In genomic region chrX:127091282-127091681, GRCm38 (mm10) we compare ENCODE assay signal across 47 mouse cellular contexts. TPM values are rescaled to one million over a fixed set of nuclear protein-coding genes. Genes with fewer than 3 reads are reported as not detected.
"Had no signal": no experiment of that assay in that cellular context is flagged by ENCODE, and none has a peak within 500 bp of the region (broad histone marks: within the 10 kb centered on the region; RNA-seq: fewer than 3 reads in every experiment).

No protein-coding gene starts in this region.

- H3K4me3 ChIP-seq: limb, embryonic 10.5 days; limb, embryonic 12.5 days; limb, embryonic 13.5 days; limb, embryonic 15.5 days; liver, embryonic 12.5 days; liver, embryonic 13.5 days; liver, embryonic 15.5 days; lung, embryonic 15.5 days; megakaryocyte, embryonic 14.5 days; midbrain, embryonic 10.5 days; midbrain, embryonic 12.5 days; midbrain, embryonic 13.5 days; midbrain, embryonic 15.5 days; myocyte; neural tube, embryonic 12.5 days had no signal

- H3K4me2 ChIP-seq: limb, embryonic 12.5 days; limb, embryonic 13.5 days; limb, embryonic 15.5 days; liver, embryonic 11.5 days; liver, embryonic 12.5 days; liver, embryonic 13.5 days; liver, embryonic 15.5 days; lung, embryonic 14.5 days; lung, embryonic 15.5 days; midbrain, embryonic 11.5 days; midbrain, embryonic 12.5 days; midbrain, embryonic 13.5 days; midbrain, embryonic 15.5 days; neural tube, embryonic 12.5 days had no signal

- H3K27me3 ChIP-seq: limb, embryonic 12.5 days; limb, embryonic 13.5 days; limb, embryonic 15.5 days; liver, embryonic 12.5 days; liver, embryonic 13.5 days; liver, embryonic 15.5 days; lung, embryonic 15.5 days; megakaryocyte, embryonic 14.5 days; midbrain, embryonic 12.5 days; midbrain, embryonic 13.5 days; midbrain, embryonic 15.5 days; neural tube, embryonic 12.5 days had no signal

- H3K9ac ChIP-seq: limb, embryonic 12.5 days; limb, embryonic 13.5 days; limb, embryonic 15.5 days; liver, embryonic 12.5 days; liver, embryonic 13.5 days; liver, embryonic 14.5 days; liver, embryonic 15.5 days; liver, postnatal 0 days; lung, embryonic 14.5 days; lung, embryonic 15.5 days; midbrain, embryonic 12.5 days; midbrain, embryonic 13.5 days; midbrain, embryonic 15.5 days; neural tube, embryonic 12.5 days had no signal

- ATAC-seq: liver, embryonic 12.5 days; liver, postnatal 0 days; lung, postnatal 0 days; midbrain, embryonic 13.5 days; midbrain, embryonic 15.5 days; midbrain, embryonic 16.5 days had no signal

- DNase-seq: left cerebral cortex, postnatal 4 days; liver; liver, embryonic 13.5 days; liver, postnatal 0 days; lung, adult 18-20 months; lung, adult 2 months; lung, embryonic 14.5 days; lung, postnatal 10 days; lung, postnatal 14 days; lung, postnatal 36 days; lung, postnatal 4 days; midbrain, embryonic 14.5 days had no signal

- H3K4me1 ChIP-seq: limb, embryonic 10.5 days; limb, embryonic 12.5 days; limb, embryonic 13.5 days; limb, embryonic 15.5 days; liver, embryonic 12.5 days; liver, embryonic 13.5 days; liver, embryonic 15.5 days; lung, embryonic 15.5 days; megakaryocyte, embryonic 14.5 days; midbrain, embryonic 10.5 days; midbrain, embryonic 12.5 days; midbrain, embryonic 13.5 days; midbrain, embryonic 15.5 days; neural tube, embryonic 12.5 days had no signal

- H3K9me3 ChIP-seq: limb, embryonic 10.5 days; limb, embryonic 12.5 days; limb, embryonic 13.5 days; limb, embryonic 15.5 days; liver, embryonic 12.5 days; liver, embryonic 13.5 days; liver, embryonic 15.5 days; lung, embryonic 15.5 days; megakaryocyte, embryonic 14.5 days; midbrain, embryonic 10.5 days; midbrain, embryonic 12.5 days; midbrain, embryonic 13.5 days; midbrain, embryonic 15.5 days; neural tube, embryonic 12.5 days had no signal

- H3K36me3 ChIP-seq: limb, embryonic 10.5 days; limb, embryonic 12.5 days; limb, embryonic 13.5 days; limb, embryonic 15.5 days; liver, embryonic 12.5 days; liver, embryonic 13.5 days; liver, embryonic 15.5 days; lung, embryonic 15.5 days; midbrain, embryonic 10.5 days; midbrain, embryonic 12.5 days; midbrain, embryonic 13.5 days; midbrain, embryonic 15.5 days; neural tube, embryonic 12.5 days had no signal

- H3K27ac ChIP-seq: limb, embryonic 10.5 days; limb, embryonic 12.5 days; limb, embryonic 13.5 days; limb, embryonic 15.5 days; liver, embryonic 12.5 days; liver, embryonic 13.5 days; liver, embryonic 14.5 days; liver, embryonic 15.5 days; lung, embryonic 15.5 days; macrophage; midbrain, embryonic 10.5 days; midbrain, embryonic 12.5 days; midbrain, embryonic 13.5 days; midbrain, embryonic 15.5 days; neural tube, embryonic 12.5 days had no signal

RNA-seq across cellular contexts. Expression of gene Gm382, which starts 51.5 kb away (rescaled TPM):
- total RNA-seq: left cerebral cortex, postnatal 10 days; left cerebral cortex, postnatal 14 days; left cerebral cortex, postnatal 25 days; left cerebral cortex, postnatal 36 days; left cerebral cortex, postnatal 4 days; liver, adult 2 months; megakaryocyte progenitor cell, adult 5-6 weeks; megakaryocyte, adult 5-6 weeks; megakaryocyte-erythroid progenitor cell, adult 5-6 weeks; midbrain, postnatal 0 days; monocyte, adult 5-6 weeks had no signal
- polyA plus RNA-seq: limb, embryonic 10.5 days; limb, embryonic 11.5 days; limb, embryonic 12.5 days; limb, embryonic 13.5 days; limb, embryonic 14.5 days; limb, embryonic 15.5 days; liver, adult 2 months; liver, embryonic 11.5 days; liver, embryonic 12.5 days; liver, embryonic 13.5 days; liver, embryonic 14.5 days; liver, embryonic 15.5 days; liver, embryonic 16.5 days; liver, postnatal 0 days; lung, adult 2 months; lung, embryonic 14.5 days; lung, embryonic 15.5 days; lung, embryonic 16.5 days; lung, postnatal 0 days; macrophage; midbrain, embryonic 10.5 days; midbrain, embryonic 11.5 days; midbrain, embryonic 12.5 days; midbrain, embryonic 13.5 days; midbrain, embryonic 14.5 days; midbrain, embryonic 15.5 days; midbrain, embryonic 16.5 days; midbrain, postnatal 0 days; myocyte; neural tube, embryonic 11.5 days; neural tube, embryonic 12.5 days had no signal
